8 mouse cellular contexts compared by ENCODE assay signal in the genomic region with DNA sequence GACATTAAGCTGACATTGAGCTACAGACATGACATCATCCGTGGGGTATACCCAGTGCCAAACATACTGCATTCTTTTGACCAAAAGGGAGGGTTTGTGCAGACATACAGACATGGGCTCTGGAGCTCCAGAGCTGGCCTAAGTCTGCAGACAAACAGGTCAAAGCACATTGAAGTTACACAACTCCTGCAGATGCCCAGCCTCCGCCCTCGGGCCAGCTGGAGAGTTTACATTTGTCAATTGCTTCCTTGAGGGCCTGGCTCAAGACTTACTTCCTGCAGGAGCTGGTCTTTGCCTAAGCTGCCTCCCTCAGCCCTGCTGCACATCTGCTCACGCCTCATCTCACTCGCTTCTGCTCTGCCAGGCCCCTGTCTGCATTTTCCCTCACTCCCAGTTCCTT.
A peak's percentile ranks its signal among the peaks of the same experiment; 100 is the strongest.
DNase-seq lines count a peak whose midpoint lies in the region; ATAC-seq and TF ChIP-seq lines count a peak whose summit lies in the region.

No protein-coding gene starts in this region.

- no peak overlapping the region for H3K4me2 ChIP-seq in intestine, postnatal 0 days (replicated peaks; ENCODE audit: low read depth)
- no peak overlapping the region for H3K4me2 ChIP-seq in forebrain, embryonic 12.5 days

- no peak overlapping the region for H3K9ac ChIP-seq in intestine, postnatal 0 days (ENCODE audit: low read depth, low read length)
- no peak overlapping the region for H3K9ac ChIP-seq in forebrain, embryonic 12.5 days

- H3K4me3 ChIP-seq in intestine, postnatal 0 days (ENCODE audit: low read depth, low read length) = no peak overlapping the region
- H3K4me3 ChIP-seq in forebrain, embryonic 12.5 days (replicated peaks) = no peak overlapping the region

- no peak for TF ChIP-seq CTCF in intestine, postnatal 0 days (IDR thresholded peaks at IDR 0.05; ENCODE audit: low read depth)

- H3K27ac ChIP-seq in intestine, postnatal 0 days (ENCODE audit: low read depth, low read length) = no peak overlapping the region
- no peak overlapping the region for H3K27ac ChIP-seq in forebrain, embryonic 12.5 days

- peak; percentile 79 for ATAC-seq in intestine, postnatal 0 days
- no peak for ATAC-seq in forebrain, embryonic 12.5 days (ENCODE audit: low FRiP score)

- 11% methylated on average over 5 of the region's 5 CpGs for WGBS in intestine, postnatal 0 days
- 63% methylated on average over 5 of the region's 5 CpGs for WGBS in forebrain, embryonic 12.5 days

- H3K36me3 ChIP-seq in intestine, postnatal 0 days (ENCODE audit: control insufficient read depth, insufficient read depth) = no peaks in the 10 kb centered on the region
- no peaks in the 10 kb centered on the region for H3K36me3 ChIP-seq in forebrain, embryonic 12.5 days (replicated peaks)

- H3K27me3 ChIP-seq in intestine, postnatal 0 days (replicated peaks; ENCODE audit: control insufficient read depth, insufficient read depth, low read length) = no peaks in the 10 kb centered on the region
- H3K27me3 ChIP-seq in forebrain, embryonic 12.5 days = no peaks in the 10 kb centered on the region

- no peaks in the 10 kb centered on the region for H3K4me1 ChIP-seq in intestine, postnatal 0 days (replicated peaks; ENCODE audit: control insufficient read depth, insufficient read depth, low read length)
- H3K4me1 ChIP-seq in forebrain, embryonic 12.5 days = peaks cover 16% of the 10 kb centered on the region; the same call in 1 of the 2 replicates

- peak; percentile 48 to 51 for DNase-seq in frontal cortex, adult 2 months (ENCODE audit: extremely low spot score in 1 of 2, low spot score in 1 of 2)
- DNase-seq in frontal cortex, postnatal 10 days (ENCODE audit: low spot score in 2 of 2) = no peak
- DNase-seq in Muller cell, postnatal 12 days (ENCODE audit: inconsistent ontology term) = peak; percentile 29
- peak; percentile 38 for DNase-seq in gastrocnemius, postnatal 10 days
- DNase-seq in lung, postnatal 4 days = peak; percentile 82 to 93
- DNase-seq in thymus, postnatal 10 days (ENCODE audit: low spot score in 2 of 2) = no peak

- H3K9me3 ChIP-seq in intestine, postnatal 0 days (ENCODE audit: control insufficient read depth) = no peaks in the 10 kb centered on the region
- no peaks in the 10 kb centered on the region for H3K9me3 ChIP-seq in forebrain, embryonic 12.5 days

Comparison
In these comparisons a context has a peak if more than half of its experiments do, and no peak if none do; other contexts are left out.
1. DNase-seq: peak in frontal cortex, adult 2 months (2 of 2), Muller cell, postnatal 12 days (single experiment), gastrocnemius, postnatal 10 days (single experiment) and lung, postnatal 4 days (2 of 2); none in frontal cortex, postnatal 10 days (0 of 2) and thymus, postnatal 10 days (0 of 2).